Mouse (Mus musculus) brain, embryonic 14.5 days (tissue): ENCODE data around the gene Mrps15.

ENCODE experiments used
- CTCF ChIP-seq: fragments of 200-500 bp; IDR thresholded peaks from 2 replicates; pipeline ENCODE4 v1.5.1; 2012; ENCODE audit warnings: inconsistent platforms, mild to moderate bottlenecking, moderate library complexity, borderline replicate concordance; ENCODE audit not compliant: insufficient read depth, insufficient read length; ENCODE audit errors: extremely low read depth
- POLR2A ChIP-seq: fragments of 200-500 bp; IDR thresholded peaks from 2 replicates; pipeline ENCODE4 v1.6.1; 2012; ENCODE audit warnings: mild to moderate bottlenecking, inconsistent platforms, borderline replicate concordance; ENCODE audit not compliant: poor library complexity, insufficient read depth, insufficient read length, severe bottlenecking; ENCODE audit errors: extremely low read depth

DNA sequence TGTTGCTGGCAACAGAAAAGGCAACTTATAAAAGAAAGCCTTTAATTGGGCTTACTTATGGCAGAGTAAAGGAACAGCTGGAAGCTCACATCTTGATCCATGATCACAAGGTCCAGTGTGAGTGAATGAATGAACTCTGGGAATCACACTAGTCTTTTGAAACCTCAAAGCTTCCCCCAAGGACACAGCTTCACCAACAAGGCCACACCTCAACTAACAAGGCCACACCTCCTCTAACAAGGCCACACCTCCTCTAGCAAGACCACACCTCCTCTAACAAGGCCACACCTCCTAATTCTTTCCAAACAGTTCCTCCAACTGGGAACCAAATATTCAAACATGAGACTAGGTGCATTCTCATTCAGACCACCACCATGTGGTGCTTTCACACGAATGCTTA, 34.9 kb downstream of the Mrps15 start:
- TF ChIP-seq POLR2A: no peak
- TF ChIP-seq CTCF: no peak
